Mouse (Mus musculus) small intestine, adult 2 months (tissue): ENCODE measurements around the gene Limd2.

ENCODE experiments used
- CTCF ChIP-seq: fragments of 200-500 bp; IDR thresholded peaks from 2 replicates; pipeline ENCODE4 v1.5.1; 2012; ENCODE audit warnings: low read depth, mild to moderate bottlenecking, control low read depth, inconsistent platforms, low read length, moderate library complexity, mixed read lengths; ENCODE audit not compliant: insufficient replicate concordance, insufficient read length; ENCODE audit errors: extremely low read depth
- POLR2A ChIP-seq: fragments of 200-500 bp; IDR thresholded peaks from 2 replicates; pipeline ENCODE4 v1.6.1; 2012; ENCODE audit warnings: low read depth, mild to moderate bottlenecking, control low read depth, inconsistent platforms, low read length, moderate library complexity

GRCm38 (mm10) chr11:106162237-106162636 is 1.6 kb upstream of the Limd2 start:
- TF ChIP-seq CTCF = no peak
- TF ChIP-seq POLR2A = no peak
